Mouse (Mus musculus) monocyte, adult 2 months (primary cell): ENCODE measurements at regions not wholly inside any gene's neighbourhood (a gene's known extent, or its start where the extent isn't known, plus 50 kb on each side); places are given as distances from the start of the nearest gene placed in this dataset.

Source experiments
- DNase-seq, 2 experiments: peaks; one replicate each; pipeline ENCODE4 v3.0.0; 2022; ENCODE audit warnings: low spot score in 2 of 2, low read depth in 1 of 2

GRCm38 (mm10) chr13:28759026-28759425 lies 194.5 kb downstream of the Sox4 start:
- DNase-seq: no peak

GRCm38 (mm10) chr13:28757846-28758522 lies 195.5 kb downstream of the Sox4 start:
- DNase-seq: no peak

- DNase-seq: no peak
Observed at GRCm38 (mm10) chr13:28756915-28757765, 196.4 kb downstream of the Sox4 start.

DNA sequence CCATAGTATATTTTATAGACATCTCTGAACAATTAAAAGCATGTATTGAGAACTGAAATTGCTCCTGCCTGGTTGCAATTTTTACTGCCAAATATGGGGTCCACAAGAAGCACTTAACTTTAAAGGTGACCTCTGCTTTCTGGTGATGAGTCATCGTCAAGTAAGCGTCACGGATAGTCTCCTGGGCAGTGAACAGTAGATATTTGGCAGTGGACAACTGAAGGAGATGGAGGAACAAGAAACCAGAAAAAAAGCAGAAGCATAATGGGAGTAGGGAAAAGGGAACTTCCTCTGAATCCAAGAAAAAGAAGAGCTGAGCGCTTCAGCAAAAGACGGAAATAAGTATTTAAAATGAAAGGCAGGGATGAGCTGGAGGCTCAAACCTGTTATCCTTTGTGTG lies 199.3 kb downstream of the Sox4 start:
- peak in 1 of 2 experiments; percentile 1 for DNase-seq

DNA sequence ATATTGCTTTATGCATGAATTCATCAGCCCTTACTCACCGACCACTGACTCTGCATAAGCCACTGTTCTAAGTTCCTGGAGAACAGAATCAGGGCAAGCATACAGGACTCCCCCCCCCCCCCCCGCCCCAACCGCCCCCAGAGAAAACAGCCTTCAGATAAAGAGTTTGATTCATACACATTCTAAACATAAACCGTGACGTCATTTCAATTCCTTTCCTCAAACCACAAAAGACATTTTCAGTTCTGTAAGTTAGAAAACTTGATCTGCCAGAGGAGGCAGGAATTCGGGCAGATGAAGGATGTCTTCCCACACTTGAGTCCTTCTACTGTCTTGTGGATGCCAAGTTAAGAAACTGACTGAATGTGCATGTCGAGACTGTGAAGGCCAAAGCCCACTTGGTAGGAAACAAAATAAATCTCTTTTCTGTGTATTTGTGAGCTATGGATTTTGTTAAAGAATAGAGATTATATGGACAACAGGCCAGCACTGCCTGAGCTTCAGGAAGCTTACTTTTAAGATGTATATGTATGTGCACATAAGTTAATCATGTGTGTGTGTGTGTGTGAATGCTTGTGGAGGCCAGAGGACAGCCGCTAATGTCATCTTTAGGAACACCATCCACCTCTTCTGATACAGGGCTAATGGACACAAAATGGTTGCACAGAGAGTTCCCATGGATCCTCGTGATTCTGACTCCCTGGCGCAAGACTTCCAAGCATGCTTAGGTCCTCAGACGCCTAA lies 202.4 kb downstream of the Sox4 start:
- no peak for DNase-seq

DNA sequence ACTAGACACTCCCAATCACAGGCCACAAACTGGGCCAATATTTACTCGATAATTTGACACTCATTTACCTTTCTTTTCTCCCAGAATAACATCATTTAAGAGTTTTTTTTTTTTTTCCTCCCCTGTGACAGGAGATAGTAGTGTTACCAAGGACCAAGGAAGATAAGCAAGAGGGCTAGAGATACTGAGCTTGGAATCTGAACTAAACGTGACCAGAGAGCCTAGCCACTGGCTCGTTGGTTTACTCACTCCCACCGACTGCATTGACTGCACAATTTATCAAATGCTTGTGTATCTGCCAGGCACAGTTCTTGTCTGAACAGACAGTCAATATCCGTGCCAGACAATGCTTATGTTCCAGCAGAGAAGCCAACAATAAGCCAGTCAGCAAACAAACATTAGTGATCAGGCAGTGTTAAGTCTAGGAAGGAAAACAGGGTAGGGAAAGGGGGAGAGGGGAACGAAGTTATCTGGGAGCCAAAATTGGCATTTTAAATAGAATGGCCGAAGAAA lies 213.3 kb downstream of the Sox4 start:
- DNase-seq: no peak

DNA sequence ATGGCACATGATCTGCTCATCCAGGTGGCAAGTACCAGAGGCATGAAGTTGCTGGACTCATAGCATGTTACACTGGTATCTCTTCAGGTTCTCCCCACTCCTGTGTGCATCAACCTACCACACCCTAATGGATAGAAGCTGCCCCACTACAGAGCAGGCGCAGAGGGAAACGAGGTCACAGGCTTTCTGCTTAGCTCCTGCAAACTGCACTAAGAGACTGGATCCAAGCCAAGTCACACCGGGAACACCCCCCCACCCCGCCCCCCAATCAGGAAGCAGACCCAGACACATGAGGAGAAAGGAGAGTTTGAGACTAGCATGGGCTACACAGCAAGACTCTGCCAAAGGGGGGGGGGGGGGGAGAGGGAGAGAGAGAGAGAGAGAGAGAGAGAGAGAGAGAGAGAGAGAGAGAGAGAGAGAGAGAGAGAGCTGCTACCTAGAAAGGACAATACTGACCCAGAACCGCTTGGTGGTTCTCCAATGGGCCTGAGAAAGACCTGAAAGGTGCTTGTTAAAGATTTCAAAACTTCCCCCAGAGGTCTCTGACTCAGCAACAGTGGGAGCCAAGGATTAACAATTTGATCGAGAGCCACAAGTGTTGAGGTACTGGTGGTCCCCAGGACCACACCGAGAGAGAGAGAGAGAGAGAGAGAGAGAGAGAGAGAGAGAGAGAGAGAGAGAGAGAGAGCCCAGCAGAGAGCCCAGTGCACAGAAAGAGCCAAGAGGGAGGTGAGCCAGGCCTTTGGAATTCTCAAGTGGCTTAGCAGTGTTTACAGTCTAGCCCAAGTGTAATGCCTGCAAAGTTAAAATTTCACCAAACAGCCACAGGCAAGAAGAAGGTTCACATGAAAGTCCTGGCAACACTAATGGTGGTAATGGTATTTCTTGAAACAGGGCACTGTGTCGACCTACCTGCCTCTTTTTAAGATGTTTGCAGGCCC lies 215.1 kb downstream of the Sox4 start:
- DNase-seq: no peak

- DNase-seq: no peak
Observed at GRCm38 (mm10) chr13:28732475-28732874, 221.0 kb downstream of the Sox4 start.

- no peak for DNase-seq
Observed at GRCm38 (mm10) chr13:28732036-28732435, 221.5 kb downstream of the Sox4 start.

GRCm38 (mm10) chr13:28730059-28730580 lies 223.4 kb downstream of the Sox4 start:
- DNase-seq: no peak

DNA sequence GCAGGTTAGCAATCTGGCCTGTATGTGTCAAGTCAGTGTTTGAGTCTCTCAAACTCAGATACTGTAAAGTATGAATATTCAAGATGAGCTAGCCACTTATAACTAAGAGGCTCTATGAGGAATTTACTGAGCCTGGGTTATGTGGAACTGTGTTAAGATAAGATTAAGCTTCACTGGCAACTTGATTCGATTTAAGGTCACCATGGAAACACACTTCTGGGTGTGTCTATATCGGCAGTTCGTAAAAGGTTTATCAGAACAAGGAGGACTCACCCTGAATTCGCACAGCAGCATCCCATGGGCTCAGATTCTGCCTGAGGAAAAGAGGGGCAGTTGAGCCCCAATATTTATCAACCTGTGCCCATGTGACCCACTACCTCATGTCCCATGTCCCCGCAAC lies 224.7 kb downstream of the Sox4 start:
- DNase-seq: no peak

- DNase-seq: no peak
Observed at GRCm38 (mm10) chr13:28724300-28724699, 229.2 kb downstream of the Sox4 start.

DNA sequence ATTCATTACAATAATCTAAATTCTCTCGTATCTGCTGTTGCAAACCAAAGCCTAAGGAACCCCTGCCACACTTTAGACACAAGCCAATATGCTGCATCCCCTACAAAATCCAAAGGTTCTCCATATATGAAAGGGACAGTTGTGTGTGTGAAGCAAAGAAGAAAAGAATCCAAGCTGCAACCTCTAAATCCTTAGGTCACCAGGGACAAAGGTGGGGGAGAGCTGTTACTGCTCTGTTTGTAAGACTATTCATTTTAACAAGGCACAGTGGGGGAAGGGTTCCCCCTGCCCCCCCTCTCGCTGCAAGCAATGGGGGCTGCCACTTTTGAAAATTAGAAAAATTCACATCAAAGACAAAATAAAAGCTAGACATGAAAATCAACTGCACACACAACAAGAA lies 231.4 kb downstream of the Sox4 start:
- DNase-seq: no peak

DNA sequence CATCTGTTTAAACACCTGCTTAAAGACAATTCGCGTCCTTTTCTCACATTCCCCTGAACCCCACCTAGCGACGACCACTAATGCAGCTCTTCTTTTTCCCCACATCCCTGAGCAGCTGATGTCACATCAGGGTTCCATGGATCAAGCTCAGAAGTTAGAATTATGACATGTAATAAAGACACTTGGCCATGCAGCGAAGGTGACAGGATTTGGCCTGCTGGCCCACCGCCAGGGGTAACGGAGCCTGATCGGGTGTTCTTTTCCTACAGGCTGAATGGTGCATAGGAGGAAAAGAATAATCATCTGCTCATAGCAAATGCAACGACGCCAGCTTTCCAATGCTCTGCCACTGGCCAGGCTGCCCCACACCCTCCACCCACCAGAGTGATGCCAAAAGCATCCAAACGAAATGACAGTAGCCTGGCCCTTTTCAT lies 231.9 kb downstream of the Sox4 start:
- no peak for DNase-seq

DNA sequence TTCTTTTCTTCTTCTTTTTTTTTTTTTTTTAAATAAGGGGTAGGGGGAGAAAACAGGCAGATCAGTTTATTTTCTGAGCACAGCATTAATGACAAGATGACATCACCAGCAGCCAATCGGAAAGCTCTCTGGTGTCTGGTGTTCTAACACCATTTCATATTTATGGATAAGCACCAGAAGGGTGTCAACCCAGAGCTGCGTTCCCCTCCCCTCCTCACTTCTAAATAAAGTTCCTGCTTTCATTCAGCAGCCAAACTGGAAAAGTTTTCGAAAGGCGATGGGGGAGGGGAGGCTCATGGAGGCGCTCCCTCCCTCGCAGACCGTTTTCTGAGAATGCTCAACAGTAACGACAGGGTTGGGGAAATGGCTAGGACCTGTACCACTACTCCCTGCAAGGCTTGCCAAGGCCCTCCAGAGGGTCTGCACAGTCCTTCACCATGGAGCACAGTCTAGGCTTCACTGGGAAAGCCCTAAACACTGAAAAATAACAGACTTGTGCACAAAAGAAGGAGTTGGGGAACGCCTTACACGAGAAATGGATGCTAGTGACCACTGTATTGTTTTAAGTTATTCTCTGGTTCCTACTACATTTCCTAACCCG lies 232.8 kb downstream of the Sox4 start:
- no peak for DNase-seq

DNA sequence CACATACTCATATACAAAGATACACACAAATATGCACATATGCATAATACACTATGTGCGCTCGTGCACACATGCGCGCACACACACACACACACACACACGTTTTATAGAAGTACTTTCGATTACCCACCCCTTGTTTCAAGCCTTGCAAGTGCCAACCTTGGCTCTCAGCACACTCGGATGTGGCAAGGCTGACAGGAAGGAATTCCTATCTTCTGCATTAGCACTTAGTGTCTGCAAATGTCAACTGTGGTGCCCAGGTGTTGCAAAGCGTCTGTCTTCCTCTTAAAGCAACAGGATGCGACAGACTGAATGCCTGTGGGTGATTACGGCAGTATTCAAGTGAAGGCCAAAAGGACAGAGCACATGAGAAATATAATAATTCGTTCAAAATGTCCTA lies 233.3 kb downstream of the Sox4 start:
- DNase-seq: no peak

GRCm38 (mm10) chr13:28718868-28719265 lies 234.6 kb downstream of the Sox4 start:
- no peak for DNase-seq

DNA sequence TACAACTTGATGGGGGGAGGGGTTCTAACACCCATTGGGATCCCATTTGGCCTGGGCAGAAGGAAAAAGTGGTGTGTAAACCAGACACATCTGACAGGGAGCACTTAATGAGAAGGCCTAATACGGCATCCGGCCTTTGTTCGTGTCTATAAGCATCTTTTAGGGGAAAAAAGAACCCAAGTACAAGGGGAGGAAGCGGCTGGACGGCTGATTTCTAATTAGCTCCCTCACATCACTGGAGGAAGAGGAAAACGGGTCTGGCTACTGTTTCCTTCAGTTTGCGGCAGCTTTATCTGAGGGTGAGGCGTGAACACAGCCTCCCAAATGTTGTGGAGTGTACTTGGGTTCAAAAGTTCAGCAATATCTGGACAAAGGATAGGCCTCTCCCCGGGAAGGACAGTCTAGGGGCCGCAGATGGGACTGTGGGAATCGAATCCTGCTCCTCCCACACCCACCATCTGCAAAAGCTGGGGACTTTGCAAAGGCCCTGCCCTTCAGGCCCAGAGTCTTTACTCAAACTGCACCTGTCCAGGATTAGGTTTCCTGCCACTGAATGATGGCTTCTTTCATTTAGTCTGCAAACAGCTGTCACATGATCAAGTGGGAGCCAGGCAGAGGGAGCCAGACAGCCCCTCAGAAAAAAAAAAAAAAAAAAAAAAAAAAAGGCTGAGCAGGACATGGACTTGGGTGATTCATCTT lies 235.2 kb downstream of the Sox4 start:
- no peak for DNase-seq

GRCm38 (mm10) chr13:28717404-28717803 lies 236.1 kb downstream of the Sox4 start:
- DNase-seq: no peak
